Mouse (Mus musculus): ENCODE data around the gene Rilpl1.

DNA sequence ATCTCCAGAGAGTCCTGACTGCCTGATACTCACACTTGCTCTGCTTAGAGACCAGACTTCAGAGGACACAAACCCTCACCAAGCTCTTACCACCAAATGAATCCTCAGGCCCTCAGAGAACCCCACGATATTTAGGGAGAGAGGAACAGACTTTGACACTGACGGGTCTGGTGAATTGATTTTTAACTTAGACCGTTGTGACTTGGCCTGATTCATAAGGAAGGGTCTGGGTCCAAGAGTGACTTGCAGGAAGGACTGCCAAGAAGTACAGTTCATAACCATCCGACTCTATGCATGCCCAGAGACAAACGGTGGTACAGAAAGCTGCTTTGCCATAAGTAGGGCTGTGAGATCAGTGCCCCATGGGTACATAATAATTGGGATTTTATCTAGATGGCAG lies 45.5 kb downstream of the Rilpl1 start:
- TF ChIP-seq MAFK (IDR thresholded peaks at IDR 0.05; ENCODE audit: insufficient read depth, low read depth, low read length) (no peak), ZC3H11A (IDR thresholded peaks at IDR 0.05; ENCODE audit: borderline replicate concordance, low read depth, low read length) (no peak), ZNF384 (IDR thresholded peaks at IDR 0.05; ENCODE audit: low read depth, low read length) (no peak), HCFC1 (IDR thresholded peaks at IDR 0.05; ENCODE audit: borderline replicate concordance, insufficient read depth, low read length) (no peak), CHD2 (IDR thresholded peaks at IDR 0.05; ENCODE audit: low read depth, low read length) (no peak)
